Mouse (Mus musculus): ENCODE measurements around the gene Nxph1.
A peak's percentile ranks its signal among the peaks of the same experiment; 100 is the strongest.

Nxph1 gene

GRCm38 (mm10) chr6:8948131-8948470, at the start of gene Nxph1:
TSS of gene Nxph1 (plus strand) at chr6:8948431.
- DNase-seq, result no peak

DNA sequence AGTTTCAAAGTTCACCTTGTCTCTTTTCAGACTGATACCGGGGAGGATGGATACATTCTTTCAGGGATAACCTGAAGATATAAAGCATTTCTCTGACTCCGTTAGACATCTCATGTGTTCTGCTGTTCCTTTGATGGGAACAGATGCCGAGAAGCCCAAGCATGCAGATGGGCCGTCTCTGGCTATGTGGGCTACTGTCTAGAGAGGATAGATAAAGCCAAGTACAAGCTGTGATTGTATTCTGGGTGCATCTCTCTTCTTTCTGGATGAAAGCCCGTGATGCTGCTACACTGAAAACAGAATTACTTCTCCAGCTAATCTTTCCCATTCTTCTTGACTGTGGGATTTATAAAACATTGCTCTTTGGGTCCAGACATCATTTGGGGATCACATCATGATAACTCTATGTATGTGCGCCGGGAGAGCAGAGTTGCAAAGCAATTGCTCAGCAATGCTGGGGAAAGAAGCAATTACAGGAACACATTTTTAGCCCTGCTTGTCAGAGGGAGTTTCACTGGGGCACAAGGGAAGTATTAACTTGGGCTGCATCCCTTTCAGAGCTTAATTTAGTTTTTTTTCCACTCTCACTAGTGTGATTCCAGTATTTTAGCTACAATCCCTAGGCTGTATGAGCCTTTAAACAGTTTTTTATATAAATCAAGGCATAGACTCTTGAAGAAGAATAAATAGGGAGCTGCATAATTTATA, 48.1 kb upstream of the Nxph1 start:
- DNase-seq, result no peak

DNA sequence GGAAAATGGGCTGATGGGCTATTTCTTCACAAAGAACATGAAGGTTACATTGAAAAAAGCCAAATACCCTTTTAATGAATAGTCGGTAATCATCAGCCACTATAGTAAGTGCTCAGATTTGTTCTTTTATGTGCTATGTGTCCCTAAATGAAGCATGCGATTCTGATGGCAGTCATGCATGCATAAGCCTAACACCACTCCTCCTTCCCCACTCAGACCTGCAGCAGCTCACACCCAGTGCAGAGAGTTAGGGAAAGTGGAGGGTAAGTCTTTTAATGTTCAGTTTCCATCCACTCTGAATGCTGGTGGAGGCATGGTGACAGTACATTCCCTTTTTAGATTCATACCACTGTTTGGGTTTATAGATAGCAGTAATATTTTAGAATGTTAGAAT, 47.5 kb upstream of the Nxph1 start:
- DNase-seq, result no peak

GRCm38 (mm10) chr6:8907917-8908316, 40.3 kb upstream of the Nxph1 start:
- DNase-seq, result no peak

DNA sequence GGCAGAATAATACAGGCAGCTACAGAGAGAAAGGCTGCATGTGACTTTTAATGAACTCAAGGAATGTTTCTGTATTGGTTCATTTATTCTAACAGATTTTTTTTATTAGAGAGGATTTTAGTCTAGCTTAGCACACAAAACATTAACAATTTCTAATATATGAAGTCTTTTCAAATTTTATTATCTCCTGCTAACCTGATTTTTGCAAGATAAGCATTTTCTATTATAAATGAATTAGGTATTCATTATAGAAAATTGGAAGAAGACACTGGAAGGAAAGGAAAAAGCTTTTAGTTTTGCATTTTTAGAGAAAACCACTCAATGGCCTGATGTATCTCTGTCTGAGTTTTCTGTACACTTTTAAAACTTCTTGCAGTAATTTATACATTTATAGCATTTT, 34.8 kb upstream of the Nxph1 start:
- no peak for DNase-seq

- no peak for DNase-seq
Measured at GRCm38 (mm10) chr6:8914682-8915081, 33.5 kb upstream of the Nxph1 start.

DNA sequence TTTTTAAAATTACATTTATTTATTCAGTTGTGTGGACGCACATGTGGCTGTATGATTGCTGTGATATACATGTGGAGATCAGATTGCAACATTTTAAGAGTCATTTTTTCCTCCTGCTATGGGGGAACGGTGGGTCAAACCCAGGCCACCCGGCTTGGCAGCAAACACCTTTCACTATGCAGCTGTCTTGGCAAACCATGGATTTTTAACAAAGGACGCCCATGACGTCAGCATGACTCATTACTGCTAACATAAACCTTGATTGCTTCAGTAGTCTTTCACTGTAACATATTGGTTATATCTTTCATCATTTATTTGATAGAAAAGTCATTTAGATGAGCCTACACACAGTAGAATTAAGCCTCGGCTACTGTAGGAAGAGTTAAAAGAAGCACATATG, 23.8 kb upstream of the Nxph1 start:
- DNase-seq, result no peak

- no peak for DNase-seq
Measured at GRCm38 (mm10) chr6:8935241-8935640, 13.0 kb upstream of the Nxph1 start.

GRCm38 (mm10) chr6:8935705-8936104, 12.5 kb upstream of the Nxph1 start:
- DNase-seq, result peak; percentile 86

DNA sequence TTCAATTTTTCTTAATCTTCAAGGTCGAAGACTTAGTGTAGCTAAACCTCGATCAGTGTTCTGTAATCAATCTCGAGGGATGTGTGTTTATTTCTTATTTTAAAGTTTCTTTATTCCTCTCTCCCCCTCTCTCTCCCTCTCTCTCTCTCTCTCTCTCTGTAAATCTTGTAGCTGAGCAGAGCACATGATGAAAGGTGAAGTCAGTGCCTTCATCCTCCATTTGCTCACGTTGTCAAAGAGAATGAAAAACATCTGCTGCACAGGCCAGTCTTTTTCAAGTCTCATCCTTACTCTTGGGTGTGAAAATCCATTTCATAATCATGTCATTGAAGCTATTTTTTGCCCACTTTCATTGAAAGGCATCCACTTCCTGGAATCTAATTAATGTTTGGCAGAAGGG, 12.1 kb upstream of the Nxph1 start:
- DNase-seq, result no peak

- peak; percentile 87 for DNase-seq
Measured at GRCm38 (mm10) chr6:8948471-8949411, 510 bp downstream of the Nxph1 start.

GRCm38 (mm10) chr6:8949665-8950201, 1.5 kb downstream of the Nxph1 start:
- peak; percentile 45 for DNase-seq

GRCm38 (mm10) chr6:8950611-8951325, 2.5 kb downstream of the Nxph1 start:
- no peak for DNase-seq

DNA sequence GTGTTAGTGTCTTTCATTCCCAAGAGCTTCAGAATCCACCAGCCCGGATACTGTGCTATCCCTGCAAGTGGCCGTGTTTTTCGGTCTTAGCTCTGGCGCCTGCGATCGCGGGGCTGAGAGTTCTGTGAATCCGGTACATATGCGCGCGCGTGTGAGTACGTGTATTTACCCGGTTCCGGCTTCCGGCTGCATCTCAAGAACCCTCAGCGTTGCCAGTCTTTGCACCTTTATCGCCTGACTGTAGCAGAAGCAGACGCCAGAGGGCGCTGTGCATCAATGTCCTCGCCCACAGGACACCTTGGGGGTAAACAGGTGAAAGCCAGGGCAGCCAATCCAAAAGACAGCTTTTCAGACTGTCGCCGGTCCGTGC, 3.1 kb downstream of the Nxph1 start:
- peak; percentile 83 for DNase-seq

GRCm38 (mm10) chr6:8951884-8952590, 3.8 kb downstream of the Nxph1 start:
- DNase-seq, result no peak

- no peak for DNase-seq
Measured at GRCm38 (mm10) chr6:8955817-8956529, 7.7 kb downstream of the Nxph1 start.

- DNase-seq, result peak; percentile 72
Measured at GRCm38 (mm10) chr6:8956743-8957528, 8.7 kb downstream of the Nxph1 start.

- DNase-seq, result peak; percentile 81
Measured at GRCm38 (mm10) chr6:8957529-8957887, 9.3 kb downstream of the Nxph1 start.

DNA sequence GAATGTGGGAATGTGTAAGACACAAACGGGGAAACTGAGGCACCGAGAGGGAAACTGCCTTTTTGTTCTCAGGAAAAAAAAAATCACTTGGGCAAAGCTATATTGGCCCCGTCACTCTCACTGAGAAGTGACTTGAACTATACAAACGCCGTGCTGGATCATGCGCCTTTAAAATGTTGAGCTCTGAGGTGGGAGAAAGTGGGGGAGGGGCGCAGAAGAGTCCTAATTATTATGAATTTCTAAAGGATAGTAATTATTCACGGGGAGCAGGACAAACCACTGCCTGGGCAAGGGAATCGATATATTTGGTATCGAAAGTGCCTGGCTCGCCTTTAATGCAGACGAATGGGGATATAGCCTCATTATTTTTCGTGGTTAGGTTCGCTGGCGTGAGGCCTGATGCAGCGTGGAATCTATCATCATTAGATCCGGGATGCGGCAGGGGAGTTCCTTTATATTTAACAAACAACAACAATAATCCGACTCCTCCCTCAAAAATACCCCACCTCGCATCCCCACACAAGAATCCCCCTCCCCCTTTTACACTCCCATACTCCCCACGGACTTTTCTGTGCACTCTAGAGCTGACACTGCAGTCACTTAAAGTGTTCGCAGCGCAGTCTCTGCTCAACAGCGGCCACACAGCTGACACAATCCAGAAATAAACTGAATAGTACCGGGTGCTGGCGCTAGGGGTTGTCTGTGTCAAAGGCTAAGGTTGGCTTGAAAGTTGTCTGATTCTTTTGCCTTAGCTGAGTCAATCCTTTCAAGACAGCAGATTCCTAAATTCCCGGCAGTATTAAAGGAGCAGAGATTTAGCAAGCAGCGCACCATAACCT, 10.1 kb downstream of the Nxph1 start:
- peak; percentile 73 for DNase-seq

DNA sequence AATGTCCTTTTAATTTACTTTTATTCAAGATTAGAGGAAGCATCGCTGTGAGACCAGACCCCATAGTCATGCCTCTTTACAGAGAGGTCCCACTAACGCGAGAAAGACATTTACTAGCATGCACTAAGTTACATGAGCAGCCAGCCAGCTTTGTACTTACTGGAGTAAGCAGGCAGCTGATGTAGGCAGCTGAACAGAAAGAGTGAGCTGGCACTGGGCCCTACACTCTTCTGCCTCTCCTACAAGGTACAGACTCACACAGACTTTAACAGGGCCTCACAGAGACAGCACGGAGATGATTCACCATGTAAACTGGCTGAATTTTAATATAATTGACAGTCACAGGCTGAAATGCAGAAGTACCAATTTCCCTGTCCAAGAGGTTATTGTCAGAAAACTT, 11.6 kb downstream of the Nxph1 start:
- DNase-seq, result no peak

Measured in embryo, embryonic 11 days (tissue).